Mouse (Mus musculus) heart, postnatal 0 days (tissue): Measurements from ENCODE around the gene Mettl7a1.
"Not testable (repeated sequence)": the region's sequence is repeated elsewhere in the genome, so short reads cannot be mapped to it uniquely, and the experiment has no call there.

Experiments
- CTCF ChIP-seq: IDR thresholded peaks from 2 replicates; pipeline ENCODE4 v1.5.1; 2016; ENCODE audit warnings: antibody characterized with exemption, control low read depth, low read depth
- EP300 ChIP-seq: IDR thresholded peaks from 2 replicates; pipeline ENCODE4 v1.6.1; 2016; ENCODE audit warnings: antibody characterized with exemption, low read depth

DNA sequence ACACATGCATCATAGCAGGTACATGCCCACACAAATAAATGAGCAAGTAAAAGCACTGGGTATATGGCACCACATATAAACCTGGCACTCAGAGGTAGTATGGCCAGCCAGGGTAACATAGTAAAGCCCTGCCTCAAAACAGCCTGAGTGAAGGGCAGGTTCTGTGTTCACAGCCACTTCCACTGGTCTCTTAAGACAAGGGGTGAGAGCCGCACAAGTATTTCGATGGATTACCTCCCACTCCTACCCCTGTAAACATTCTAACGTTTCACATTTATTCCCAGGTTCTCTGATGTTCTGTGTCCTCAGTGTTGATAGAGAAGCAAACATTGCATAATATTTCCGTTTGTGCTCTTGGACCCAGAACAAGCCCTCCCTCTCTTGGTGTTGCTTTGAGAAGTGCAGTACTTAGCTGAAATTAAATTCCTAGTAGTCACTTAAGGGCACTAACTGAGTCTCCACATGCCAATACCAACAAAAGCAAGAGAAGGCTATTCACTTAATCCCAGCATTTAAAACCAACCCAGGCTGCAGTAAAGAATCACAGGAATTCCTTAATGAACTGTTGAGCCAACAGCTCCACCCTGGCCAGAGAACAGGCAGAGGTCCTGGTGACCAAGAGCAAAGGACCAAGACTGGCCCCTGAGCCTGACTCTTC lies 14.2 kb downstream of the Mettl7a1 start:
- not testable (repeated sequence) for TF ChIP-seq CTCF, EP300
